Mouse (Mus musculus) neural tube, embryonic 12.5 days (tissue): ENCODE results near the gene Wfdc8. TPM values are rescaled to one million over a fixed set of nuclear protein-coding genes. Genes with fewer than 3 reads are reported as not detected.

Experiments
- ATAC-seq: fragments of 200-750 bp; cut with Nextera tagmentation; 2 replicates; pipeline ENCODE4 v1.8.0; 2017; ENCODE audit warnings: low read depth, mild to moderate bottlenecking, moderate TSS enrichment, moderate library complexity; ENCODE audit not compliant: low FRiP score
- H3K27ac ChIP-seq: fragments of 300-500 bp; sonication (generic); 2 replicates; pipeline ENCODE4 v1.5.1; 2016
- H3K27me3 ChIP-seq: fragments of 300-500 bp; sonication (generic); replicated peaks from 2 replicates; pipeline ENCODE4 v1.6.1; 2016; ENCODE audit warnings: mild to moderate bottlenecking
- H3K36me3 ChIP-seq: fragments of 300-500 bp; sonication (generic); 2 replicates; pipeline ENCODE4 v1.6.1; 2016; ENCODE audit warnings: mild to moderate bottlenecking
- H3K4me1 ChIP-seq: fragments of 300-500 bp; sonication (generic); 2 replicates; pipeline ENCODE4 v1.6.1; 2016
- H3K4me2 ChIP-seq: fragments of 300-500 bp; sonication (generic); replicated peaks from 2 replicates; pipeline ENCODE4 v1.6.1; 2016; ENCODE audit warnings: mild to moderate bottlenecking
- H3K4me3 ChIP-seq: fragments of 300-500 bp; sonication (generic); 2 replicates; pipeline ENCODE4 v1.5.1; 2016
- H3K9ac ChIP-seq: fragments of 300-500 bp; sonication (generic); 2 replicates; pipeline ENCODE4 v1.6.1; 2016; ENCODE audit warnings: mild to moderate bottlenecking
- H3K9me3 ChIP-seq: fragments of 300-500 bp; sonication (generic); 2 replicates; pipeline ENCODE4 v1.6.1; 2016; ENCODE audit warnings: mild to moderate bottlenecking
- WGBS: fragments of 180-500 bp; shearing (Covaris S2); methylation state at CpG from one replicate; pipeline ENCODE4 v1.1.7; 2016; 5-methylcytosine and 5-hydroxymethylcytosine counted together
- polyA plus RNA-seq: library from polyadenylated mRNA; unstranded; fragments of >200 nt; fragmentation: Nextera tagmentation; extraction: Ambion mirVana; gene quantifications from 2 replicates; pipeline ENCODE4 v1.2.1, GENCODE M21; 2016

The Wfdc8 gene
- polyA plus RNA-seq, 1 experiment from 2014 or later = not detected

DNA sequence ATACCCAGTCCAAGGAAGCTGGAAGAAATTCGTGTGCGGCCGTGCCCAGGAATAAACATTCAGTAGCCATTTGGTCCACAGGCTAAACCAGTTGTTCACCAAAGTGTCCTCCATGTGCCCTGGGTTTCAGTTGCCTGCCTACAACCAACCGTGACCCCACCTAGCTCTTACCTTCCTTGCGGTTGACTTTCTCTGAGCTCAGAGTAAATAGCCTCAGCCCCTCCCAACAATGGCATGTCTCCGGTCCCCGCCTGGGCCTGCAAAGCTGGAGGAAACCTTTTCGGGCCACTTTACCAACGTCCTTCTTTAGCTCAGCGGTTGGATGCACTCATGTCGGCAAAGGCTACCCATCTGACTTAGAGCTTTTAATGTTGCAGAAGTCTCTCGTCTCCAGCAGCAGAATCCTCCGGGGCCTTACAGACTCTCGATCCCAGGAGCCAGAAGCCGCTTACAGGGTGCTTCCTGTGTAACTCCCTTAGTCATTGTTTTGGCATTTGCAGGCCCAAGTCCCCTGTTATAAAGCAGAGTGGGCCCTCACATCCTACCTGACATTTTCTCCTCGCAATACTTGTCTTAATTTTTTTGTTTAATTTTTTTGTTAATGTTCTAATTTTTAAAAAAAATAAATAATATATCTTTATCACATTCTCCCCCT is 54.3 kb downstream of the Wfdc8 start:
- H3K36me3 ChIP-seq = no peaks in the 10 kb centered on the region
- ATAC-seq = no peak
- H3K4me1 ChIP-seq = peaks cover 16% of the 10 kb centered on the region
- no peak overlapping the region for H3K4me3 ChIP-seq
- H3K4me2 ChIP-seq = no peak overlapping the region
- H3K9me3 ChIP-seq = no peaks in the 10 kb centered on the region
- no peak overlapping the region for H3K9ac ChIP-seq
- H3K27ac ChIP-seq = no peak overlapping the region
- WGBS = 44% methylated on average over 16 of the region's 16 CpGs
- H3K27me3 ChIP-seq = peaks cover 18% of the 10 kb centered on the region

DNA sequence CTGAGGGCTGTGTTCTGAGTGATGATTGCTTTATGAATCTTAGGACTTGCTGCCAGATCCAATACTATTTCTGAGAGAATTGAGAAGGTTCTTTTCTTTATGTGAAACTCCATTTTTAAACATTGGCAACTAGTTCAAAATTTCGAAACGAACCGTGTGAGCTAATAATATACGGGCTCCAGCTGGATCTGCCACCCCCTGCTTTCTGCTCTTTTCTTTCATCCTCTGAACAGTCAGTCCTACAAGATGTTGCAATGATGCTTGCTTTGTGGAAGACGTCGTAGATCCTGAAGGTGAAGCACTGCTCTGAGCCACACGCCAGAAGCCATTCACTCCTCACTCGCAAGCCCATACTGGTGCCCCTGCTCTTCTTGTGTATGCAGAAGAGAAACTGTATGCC is 55.0 kb downstream of the Wfdc8 start:
- ATAC-seq = no peak
- Histone ChIP-seq H3K4me1 (peaks cover 13% of the 10 kb centered on the region), H3K9ac (no peak overlapping the region), H3K36me3 (no peaks in the 10 kb centered on the region), H3K4me3 (no peak overlapping the region), H3K9me3 (no peaks in the 10 kb centered on the region), H3K27ac (no peak overlapping the region), H3K4me2 (no peak overlapping the region), H3K27me3 (peaks cover 15% of the 10 kb centered on the region)
- WGBS = 85% methylated on average over 8 of the region's 8 CpGs

DNA sequence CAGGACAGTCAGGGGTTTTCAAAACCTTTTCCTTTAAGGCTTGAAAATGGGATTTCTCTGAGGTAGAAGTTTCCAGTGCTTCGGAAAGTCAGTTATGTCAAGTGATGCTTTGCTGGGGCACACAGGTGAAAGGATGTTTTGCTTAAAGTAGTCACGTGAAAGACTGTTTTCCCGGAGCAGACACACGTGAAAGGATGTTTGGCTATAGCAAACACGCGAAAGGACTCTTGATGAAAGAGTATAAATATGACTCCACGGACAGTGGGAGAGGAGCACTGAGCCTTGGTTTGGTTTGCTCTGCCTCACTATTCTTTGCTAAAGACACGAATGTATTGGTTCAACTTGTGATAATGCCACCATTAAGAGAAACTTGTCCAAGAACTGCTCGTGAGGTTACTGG is 61.9 kb downstream of the Wfdc8 start:
- 90% methylated on average over 9 of the region's 9 CpGs for WGBS

DNA sequence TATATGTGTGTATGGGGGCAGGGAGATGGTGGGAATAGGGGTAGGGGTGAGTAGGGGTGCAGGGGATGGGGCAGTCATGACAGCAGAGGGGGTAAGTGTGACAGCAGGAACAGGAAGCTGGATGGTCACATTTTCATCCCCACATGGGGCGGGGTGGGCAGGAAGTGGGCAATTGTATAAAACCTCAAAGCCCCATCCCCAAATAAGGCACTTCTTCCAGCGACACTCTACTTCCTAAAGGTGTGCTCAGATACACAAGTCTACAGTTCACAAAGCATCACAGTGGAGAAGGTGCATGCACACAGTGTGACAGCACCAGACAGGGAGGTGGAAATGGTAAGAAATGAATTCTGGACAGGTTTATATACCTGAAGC is 62.5 kb downstream of the Wfdc8 start:
- no peaks in the 10 kb centered on the region for H3K9me3 ChIP-seq
- H3K27me3 ChIP-seq = no peaks in the 10 kb centered on the region

More for the DNA sequence above, 61.9 kb downstream of the Wfdc8 start:
- H3K9ac ChIP-seq = no peak overlapping the region
- no peak for ATAC-seq
- H3K4me1 ChIP-seq = no peaks in the 10 kb centered on the region; the same call in none of the 2 replicates
- H3K27ac ChIP-seq = no peak overlapping the region
- no peak overlapping the region for H3K4me3 ChIP-seq
- no peak overlapping the region for H3K4me2 ChIP-seq
- no peaks in the 10 kb centered on the region for H3K9me3 ChIP-seq
- no peaks in the 10 kb centered on the region for H3K36me3 ChIP-seq
- no peaks in the 10 kb centered on the region for H3K27me3 ChIP-seq

DNA sequence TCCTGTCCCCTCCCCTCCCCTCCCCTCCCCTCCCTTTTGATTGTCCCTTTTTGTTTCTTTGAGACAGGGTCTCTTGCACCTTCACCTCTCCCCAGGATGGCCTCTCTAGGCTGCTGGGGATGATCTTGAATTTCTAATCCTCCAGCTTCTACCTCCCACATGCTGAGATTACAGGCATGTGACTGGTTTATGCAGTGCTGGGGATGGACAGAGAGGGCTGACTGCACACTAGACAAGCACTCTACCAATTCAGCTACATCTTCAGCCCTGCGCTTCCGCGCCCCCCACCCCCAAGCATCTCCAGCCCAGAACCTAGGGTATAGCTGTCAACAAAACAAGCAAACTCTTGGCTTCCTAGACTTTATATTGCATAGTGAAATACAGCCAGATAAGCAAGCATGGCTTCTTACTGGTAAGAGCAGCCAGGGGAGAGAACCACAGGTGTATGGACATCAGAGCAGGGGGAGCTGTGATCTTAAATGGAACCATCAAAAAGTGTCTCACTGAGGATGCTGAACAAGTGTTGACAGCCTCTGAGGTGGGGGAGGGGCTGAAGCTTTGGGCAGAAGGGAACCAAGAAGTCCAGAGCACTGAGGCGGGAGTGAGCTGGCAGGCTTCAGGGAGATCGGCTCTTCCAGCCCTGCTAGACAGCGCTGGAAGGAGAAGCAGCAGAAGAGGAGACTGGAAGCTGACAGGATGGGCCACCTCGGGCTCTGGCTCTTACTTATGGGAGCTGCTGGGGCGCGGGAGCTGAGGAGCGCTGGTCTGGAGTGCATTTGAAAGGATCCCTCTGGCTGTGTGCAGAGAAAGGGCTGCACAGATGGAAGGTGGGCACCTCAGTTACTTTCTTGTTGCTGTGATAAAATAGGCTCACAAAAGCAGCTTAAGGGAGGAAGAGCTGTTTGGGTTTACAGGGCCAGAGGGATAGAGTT is 63.2 kb downstream of the Wfdc8 start:
- H3K9ac ChIP-seq = 0 out of 2 replicates have a peak overlapping the region, but pooled peaks have one; percentile 29
- H3K4me3 ChIP-seq = no peak overlapping the region
- WGBS = 35% methylated on average over 10 of the region's 10 CpGs

More for the DNA sequence above, 62.5 kb downstream of the Wfdc8 start:
- no peak overlapping the region for H3K4me3 ChIP-seq
- no peak for ATAC-seq
- H3K36me3 ChIP-seq = no peaks in the 10 kb centered on the region
- H3K4me2 ChIP-seq = no peak overlapping the region
- no peak overlapping the region for H3K27ac ChIP-seq
- H3K9ac ChIP-seq = no peak overlapping the region
- 81% methylated on average over 2 of the region's 2 CpGs for WGBS
- H3K4me1 ChIP-seq = no peaks in the 10 kb centered on the region; the same call in none of the 2 replicates

DNA sequence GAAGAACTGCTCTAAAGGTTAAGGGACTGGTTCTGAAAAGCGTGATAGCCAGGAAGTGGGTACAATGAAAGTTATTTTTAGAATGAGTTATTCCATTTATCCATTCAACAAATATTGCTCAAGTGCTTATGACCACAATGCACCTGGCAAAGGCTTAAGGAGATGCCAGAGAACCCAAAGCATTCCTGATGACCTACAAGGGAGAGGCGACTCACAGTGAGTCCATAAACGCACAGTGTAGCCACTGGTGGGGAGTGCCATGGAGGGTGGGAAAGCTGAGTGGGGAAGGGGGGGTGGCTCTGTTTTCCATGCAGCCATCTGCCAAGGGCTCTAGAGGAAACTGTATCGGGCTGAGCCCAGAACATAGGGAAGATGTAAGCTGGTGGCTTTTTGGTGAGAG is 64.1 kb downstream of the Wfdc8 start:
- Histone ChIP-seq H3K4me2 (no peak overlapping the region), H3K9ac (no peak overlapping the region)
- no peak for ATAC-seq

More for the DNA sequence above, 63.2 kb downstream of the Wfdc8 start:
- H3K36me3 ChIP-seq = no peaks in the 10 kb centered on the region
- no peaks in the 10 kb centered on the region for H3K9me3 ChIP-seq
- H3K4me1 ChIP-seq = no peaks in the 10 kb centered on the region; the same call in none of the 2 replicates
- no peak for ATAC-seq
- H3K27ac ChIP-seq = no peak overlapping the region
- H3K4me2 ChIP-seq = no peak overlapping the region
- no peaks in the 10 kb centered on the region for H3K27me3 ChIP-seq

More for the DNA sequence above, 64.1 kb downstream of the Wfdc8 start:
- Histone ChIP-seq H3K36me3 (no peaks in the 10 kb centered on the region), H3K27ac (no peak overlapping the region), H3K27me3 (0 out of 2 replicates have a peak, but pooled peaks cover 2% of the 10 kb centered on the region), H3K4me1 (no peaks in the 10 kb centered on the region; the same call in none of the 2 replicates), H3K9me3 (no peaks in the 10 kb centered on the region), H3K4me3 (no peak overlapping the region)
- 56% methylated on average over 4 of the region's 4 CpGs for WGBS

Other genes starting within 250 kb of the Wfdc8 start
- 0.28 TPM in 1 of 2 replicates, not detected in the other for gene Slpi, start 224.5 kb downstream of the Wfdc8 start, polyA plus RNA-seq
- 0.13 and 0.18 TPM in 2 replicates for gene Rbpjl, start 210.5 kb downstream of the Wfdc8 start, polyA plus RNA-seq
- 8.2 and 9.0 TPM in 2 replicates for gene Matn4, start 208.5 kb downstream of the Wfdc8 start, polyA plus RNA-seq
- gene Sdc4, start 169.7 kb downstream of the Wfdc8 start, polyA plus RNA-seq = 9.7 and 11.7 TPM in 2 replicates
- gene Sys1, start 156.7 kb downstream of the Wfdc8 start, polyA plus RNA-seq = 72.8 and 82.7 TPM in 2 replicates
- gene Gm20458, start 152.7 kb downstream of the Wfdc8 start, polyA plus RNA-seq = 6.0 and 6.5 TPM in 2 replicates
- gene Trp53tg5, start 139.9 kb downstream of the Wfdc8 start, polyA plus RNA-seq = not detected in 2 replicates
- gene Dbndd2, start 127.5 kb downstream of the Wfdc8 start, polyA plus RNA-seq = 5.8 and 7.0 TPM in 2 replicates
- 50.0 and 55.3 TPM in 2 replicates for gene Pigt, start 116.1 kb downstream of the Wfdc8 start, polyA plus RNA-seq
- 5.1 and 6.5 TPM in 2 replicates for gene Wfdc2, start 51.2 kb downstream of the Wfdc8 start, polyA plus RNA-seq
- gene Spint3, start 40.2 kb downstream of the Wfdc8 start, polyA plus RNA-seq = not detected in 2 replicates
- not detected in 2 replicates for gene Wfdc6a, start 28.2 kb downstream of the Wfdc8 start, polyA plus RNA-seq
- gene Eppin, start 20.0 kb downstream of the Wfdc8 start, polyA plus RNA-seq = not detected in 2 replicates
- not detected in 2 replicates for gene Wfdc6b, start 104 bp downstream of the Wfdc8 start, polyA plus RNA-seq
- gene Wfdc16, start 25.2 kb upstream of the Wfdc8 start, polyA plus RNA-seq = not detected in 2 replicates
- gene Wfdc10, start 42.4 kb upstream of the Wfdc8 start, polyA plus RNA-seq = 0.48 and 0.51 TPM in 2 replicates
- gene Wfdc9, start 43.0 kb upstream of the Wfdc8 start, polyA plus RNA-seq = not detected in 2 replicates
- not detected in 2 replicates for gene Wfdc11, start 60.5 kb upstream of the Wfdc8 start, polyA plus RNA-seq
- gene Wfdc13, start 71.5 kb upstream of the Wfdc8 start, polyA plus RNA-seq = not detected in 2 replicates
- gene Spint4, start 84.9 kb upstream of the Wfdc8 start, polyA plus RNA-seq = not detected in 2 replicates
- not detected in 2 replicates for gene Spint5, start 101.7 kb upstream of the Wfdc8 start, polyA plus RNA-seq
- 0.44 and 0.72 TPM in 2 replicates for gene Wfdc3, start 132.3 kb upstream of the Wfdc8 start, polyA plus RNA-seq
- 85.6 and 92.2 TPM in 2 replicates for gene Dnttip1, start 132.4 kb upstream of the Wfdc8 start, polyA plus RNA-seq
- 311 and 340 TPM in 2 replicates for gene Ube2c, start 156.3 kb upstream of the Wfdc8 start, polyA plus RNA-seq
- 26.2 and 36.5 TPM in 2 replicates for gene Tnnc2, start 166.3 kb upstream of the Wfdc8 start, polyA plus RNA-seq
- gene Snx21, start 172.2 kb upstream of the Wfdc8 start, polyA plus RNA-seq = 14.2 and 15.6 TPM in 2 replicates
- 15.9 and 19.6 TPM in 2 replicates for gene Acot8, start 191.3 kb upstream of the Wfdc8 start, polyA plus RNA-seq
- gene Zswim3, start 191.5 kb upstream of the Wfdc8 start, polyA plus RNA-seq = 11.8 and 14.1 TPM in 2 replicates
- 22.8 and 23.7 TPM in 2 replicates for gene Zswim1, start 209.1 kb upstream of the Wfdc8 start, polyA plus RNA-seq
- gene Spata25, start 214.9 kb upstream of the Wfdc8 start, polyA plus RNA-seq = not detected in 2 replicates
- 105 and 114 TPM in 2 replicates for gene Ctsa, start 219.2 kb upstream of the Wfdc8 start, polyA plus RNA-seq
- gene Neurl2, start 219.8 kb upstream of the Wfdc8 start, polyA plus RNA-seq = 4.5 and 5.6 TPM in 2 replicates
- 87.9 and 93.1 TPM in 2 replicates for gene Pltp, start 244.1 kb upstream of the Wfdc8 start, polyA plus RNA-seq